Mouse (Mus musculus): Measurements from ENCODE around the gene Cfl1.

GRCm38 (mm10) chr19:5459896-5460295 lies 30.4 kb upstream of the Cfl1 start:
- TF ChIP-seq CTCF (IDR thresholded peaks at IDR 0.05; ENCODE audit: low read depth, low read length) (no peak), GATA1 (IDR thresholded peaks at IDR 0.05; ENCODE audit: borderline replicate concordance, low read length) (no peak), POLR2AphosphoS5 (IDR thresholded peaks at IDR 0.05; ENCODE audit: insufficient replicate concordance, low read depth, low read length) (no peak)

Data from G1E (cell line).